Mouse (Mus musculus) myocyte (in vitro differentiated cells): Measurements from ENCODE around the gene Pla2g6.

ENCODE experiments used
- CEBPB ChIP-seq: IDR thresholded peaks from 2 replicates; pipeline ENCODE4 v1.6.1; 2011; ENCODE audit warnings: mild to moderate bottlenecking, moderate library complexity; ENCODE audit not compliant: poor library complexity, insufficient read depth, severe bottlenecking
- E2F4 ChIP-seq: IDR thresholded peaks from one replicate; pipeline ENCODE4 v1.6.1; 2011; ENCODE audit warnings: mild to moderate bottlenecking, control low read depth, moderate library complexity; ENCODE audit not compliant: insufficient read depth
- MAX ChIP-seq: IDR thresholded peaks from one replicate; pipeline ENCODE4 v1.6.1; 2011; ENCODE audit warnings: low read depth, mild to moderate bottlenecking, control low read depth
- MYOD1 ChIP-seq, 3 experiments: IDR thresholded peaks; one replicate each; pipeline ENCODE4 v1.6.1; 2011; ENCODE audit warnings: control low read depth in 2 of 3, low read depth in 2 of 3, mild to moderate bottlenecking in 2 of 3, moderate library complexity in 1 of 3; ENCODE audit not compliant: insufficient read length in 2 of 3, control insufficient read depth in 1 of 3
- POLR2AphosphoS2 ChIP-seq: IDR thresholded peaks from one replicate; pipeline ENCODE4 v1.6.1; 2011; ENCODE audit warnings: low read depth, control low read depth; ENCODE audit not compliant: insufficient read length
- TCF12 ChIP-seq: IDR thresholded peaks from one replicate; pipeline ENCODE4 v1.6.1; 2011; ENCODE audit warnings: mild to moderate bottlenecking, control low read depth; ENCODE audit not compliant: poor library complexity, insufficient read depth, severe bottlenecking
- USF1 ChIP-seq: IDR thresholded peaks from one replicate; pipeline ENCODE4 v1.6.1; 2011; ENCODE audit warnings: low read depth, mild to moderate bottlenecking, control low read depth, moderate library complexity

DNA sequence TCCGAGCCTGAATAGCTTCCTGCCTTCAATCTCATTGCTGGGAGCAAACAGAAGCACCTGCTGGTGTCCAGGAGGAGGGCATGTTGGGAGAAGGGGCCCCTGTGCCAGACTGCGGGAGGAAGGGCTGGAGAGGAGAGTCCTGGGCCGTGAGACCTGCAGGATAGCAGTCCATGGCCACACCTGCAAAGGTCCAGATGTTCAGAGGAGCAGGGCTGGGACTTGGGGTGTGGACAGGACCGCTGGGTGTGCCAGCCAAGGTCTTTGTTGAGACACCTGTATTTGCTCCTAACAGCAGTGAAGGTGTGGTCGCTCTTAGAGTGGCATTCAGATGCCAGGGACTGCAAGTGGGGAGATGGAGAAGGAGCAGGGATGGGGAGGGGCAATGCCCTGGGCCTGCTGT lies 45.8 kb downstream of the Pla2g6 start:
- TF ChIP-seq CEBPB: no peak
- no peak for TF ChIP-seq E2F4
- no peak for TF ChIP-seq MAX
- no peak for TF ChIP-seq POLR2AphosphoS2
- TF ChIP-seq TCF12: no peak
- TF ChIP-seq USF1: no peak
- TF ChIP-seq MYOD1 (IDR thresholded peaks at IDR 0.05; ENCODE audit: control insufficient read depth in 1 of 3, insufficient read length in 2 of 3, low read depth in 2 of 3): no peak
